ENCODE assay signal across 9 mouse cellular contexts in the genomic region with DNA sequence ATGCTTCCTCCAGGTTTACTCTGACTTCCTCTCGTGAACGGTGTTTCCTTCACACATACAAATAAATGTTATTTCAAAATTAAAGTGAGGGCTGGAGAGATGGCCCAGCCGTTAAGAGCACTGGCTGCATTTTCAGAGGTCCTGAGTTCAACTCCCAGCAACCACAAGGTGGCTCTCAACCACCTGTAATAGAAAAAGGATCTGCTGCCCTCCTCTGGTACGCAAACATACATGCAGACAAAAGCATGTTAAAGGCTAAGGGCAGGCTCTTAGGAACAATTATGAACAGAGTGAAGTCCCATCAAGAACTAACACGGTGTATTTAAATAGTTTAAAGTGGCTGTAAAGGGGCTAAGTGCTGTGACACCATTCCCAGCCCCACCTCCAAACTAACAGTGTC. TPM values are rescaled to one million over a fixed set of nuclear protein-coding genes. Genes with fewer than 3 reads are reported as not detected.
DNase-seq lines count a peak whose midpoint lies in the region; ATAC-seq lines count a peak whose summit lies in the region.
"Had no signal": no experiment of that assay in that cellular context is flagged by ENCODE, and none has a peak within 500 bp of the region (broad histone marks: within the 10 kb centered on the region; RNA-seq: fewer than 3 reads in every experiment).

No protein-coding gene starts in this region.

- H3K9ac ChIP-seq in kidney, embryonic 14.5 days (ENCODE audit: low read depth, low read length) = no peak overlapping the region
- H3K9ac ChIP-seq: embryonic facial prominence, embryonic 15.5 days had no signal

- no peaks in the 10 kb centered on the region for H3K4me1 ChIP-seq in kidney, embryonic 14.5 days (ENCODE audit: control insufficient read depth, insufficient read depth, low read length)
- H3K4me1 ChIP-seq: embryonic facial prominence, embryonic 15.5 days had no signal

- intact Hi-C loops in left cerebral cortex, postnatal 36 days (cut with DNase I) = loop anchor here (5.0 kb wide), 2 partner anchors 102 to 117 kb away; no protein-coding TSS in a partner anchor

- no peaks in the 10 kb centered on the region for H3K27me3 ChIP-seq in kidney, embryonic 14.5 days (ENCODE audit: control insufficient read depth, insufficient read depth, low read length)
- H3K27me3 ChIP-seq: embryonic facial prominence, embryonic 15.5 days had no signal

- H3K9me3 ChIP-seq in kidney, embryonic 14.5 days (ENCODE audit: control insufficient read depth, low read length) = no peaks in the 10 kb centered on the region
- H3K9me3 ChIP-seq: embryonic facial prominence, embryonic 15.5 days had no signal

- WGBS in kidney, embryonic 14.5 days = 50% methylated on average over 5 of the region's 5 CpGs

- H3K4me3 ChIP-seq in kidney, embryonic 14.5 days (ENCODE audit: low read length) = no peak overlapping the region
- H3K4me3 ChIP-seq: embryonic facial prominence, embryonic 15.5 days had no signal

- DNase-seq in kidney, adult 18-20 months = peak; percentile 39
- DNase-seq in ES-CJ7 (ENCODE audit: low read depth, low spot score) = peak; percentile 72
- peak; percentile 54 for DNase-seq in embryo, embryonic 10 days (ENCODE audit: low spot score)
- DNase-seq in kidney, postnatal 36 days = peak; percentile 53 to 71
- peak; percentile 83 for DNase-seq in naive thymus-derived CD4-positive, alpha-beta T cell, adult 2 months (ENCODE audit: low read depth)
- DNase-seq in cerebellum, postnatal 36 days = no peak
- DNase-seq in left cerebral cortex, postnatal 36 days (ENCODE audit: low spot score in 2 of 2) = no peak

- no peak overlapping the region for H3K27ac ChIP-seq in kidney, embryonic 14.5 days (ENCODE audit: low read depth, low read length)
- H3K27ac ChIP-seq: embryonic facial prominence, embryonic 15.5 days had no signal

- H3K36me3 ChIP-seq in kidney, embryonic 14.5 days (ENCODE audit: control insufficient read depth, insufficient read depth, low read length) = peaks cover 76% of the 10 kb centered on the region

- H3K4me2 ChIP-seq in kidney, embryonic 14.5 days (replicated peaks; ENCODE audit: low read depth, low read length) = no peak overlapping the region
- H3K4me2 ChIP-seq: embryonic facial prominence, embryonic 15.5 days had no signal

- no peak for ATAC-seq in kidney, embryonic 14.5 days (ENCODE audit: low FRiP score, low TSS enrichment)

RNA-seq across cellular contexts. Expression of gene Coq2, which starts 11.1 kb away (rescaled TPM):
- polyA plus RNA-seq in kidney, embryonic 14.5 days (2014; fragmentation: Nextera tagmentation; extraction: Ambion mirVana) = 62.0 and 76.4 TPM in 2 replicates
- 10 to 100 TPM; 74.9 to 76.2 TPM for total RNA-seq in left cerebral cortex, postnatal 36 days (2021)

RNA-seq across cellular contexts. Expression of gene Hpse, which starts 55.7 kb away (rescaled TPM):
- 2.4 and 3.5 TPM in 2 replicates for polyA plus RNA-seq in kidney, embryonic 14.5 days (2014; fragmentation: Nextera tagmentation; extraction: Ambion mirVana)
- 1 to 10 TPM; 1.3 to 1.8 TPM for total RNA-seq in left cerebral cortex, postnatal 36 days (2021)

Comparison
In these comparisons a context has a peak if more than half of its experiments do, and no peak if none do; other contexts are left out.
1. DNase-seq: peak in kidney, adult 18-20 months (single experiment), ES-CJ7 (single experiment), embryo, embryonic 10 days (single experiment), kidney, postnatal 36 days (2 of 2) and naive thymus-derived CD4-positive, alpha-beta T cell, adult 2 months (single experiment); none in cerebellum, postnatal 36 days (0 of 2) and left cerebral cortex, postnatal 36 days (0 of 2).